Mouse (Mus musculus) heart, adult 2 months (tissue): ENCODE results near the gene Prdx6b.

Source experiments
- CTCF ChIP-seq: fragments of 200-600 bp; IDR thresholded peaks from 2 replicates; pipeline ENCODE4 v1.8.1; 2022; ENCODE audit warnings: antibody characterized with exemption, mild to moderate bottlenecking, moderate library complexity
- EP300 ChIP-seq: fragments of 200-500 bp; IDR thresholded peaks from 2 replicates; pipeline ENCODE4 v1.6.1; 2011; ENCODE audit warnings: low read depth, low read length, control low read depth; ENCODE audit not compliant: insufficient read depth
- POLR2A ChIP-seq: fragments of 200-500 bp; IDR thresholded peaks from 2 replicates; pipeline ENCODE4 v1.6.1; 2011; ENCODE audit warnings: mild to moderate bottlenecking, low read depth, low read length, control low read depth; ENCODE audit not compliant: insufficient read depth

DNA sequence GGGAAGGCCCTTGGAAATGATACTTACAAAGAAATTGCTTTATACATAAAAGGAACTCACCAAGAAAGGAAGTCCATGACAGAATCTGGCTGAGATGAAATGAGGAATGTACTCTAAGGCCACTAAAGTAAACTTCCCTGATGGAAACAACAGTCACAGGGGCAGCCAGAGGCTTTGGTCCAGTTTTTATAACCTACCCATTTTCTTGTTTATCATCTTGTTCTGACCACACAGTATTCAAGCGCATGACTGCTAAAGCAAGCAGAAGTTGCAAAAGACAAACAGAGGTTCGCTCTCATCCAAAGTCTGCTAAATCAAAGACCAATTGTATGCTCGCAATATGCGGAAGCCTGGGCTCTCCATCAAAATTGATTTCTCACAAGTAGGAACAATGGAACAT, 8.5 kb downstream of the Prdx6b start:
- TF ChIP-seq CTCF: no peak
- no peak for TF ChIP-seq EP300
- TF ChIP-seq POLR2A: no peak
